Mouse (Mus musculus): Measurements from ENCODE around the gene Tes3-ps. TPM values are rescaled to one million over a fixed set of nuclear protein-coding genes. Genes with fewer than 3 reads are reported as not detected.

Tes3-ps gene
- polyA plus RNA-seq, 1 experiment from 2014 or later: 1.3 TPM

DNA sequence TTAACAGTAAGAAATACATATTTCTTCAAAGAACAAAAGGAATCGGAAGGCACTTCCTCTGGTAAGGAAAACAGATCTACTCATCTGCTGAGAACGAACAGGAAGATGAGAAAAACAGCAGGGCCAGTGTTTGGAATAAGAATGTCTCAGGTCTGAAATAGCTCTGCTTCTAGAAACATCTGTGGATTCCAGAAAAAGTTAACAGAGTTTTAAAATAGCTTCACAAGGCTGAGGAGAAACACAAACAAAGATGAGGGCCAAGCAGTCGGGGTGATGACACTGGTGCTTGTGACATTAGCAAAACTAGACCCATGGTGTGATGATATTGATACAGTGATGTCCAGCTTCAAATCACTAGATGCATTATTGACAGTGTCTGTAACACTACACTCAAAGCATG lies 14.1 kb downstream of the Tes3-ps start:
- WGBS: 93% methylated on average over 3 of the region's 3 CpGs
- no peaks in the 10 kb centered on the region for H3K36me3 ChIP-seq (ENCODE audit: poor library complexity, severe bottlenecking)
- no peaks in the 10 kb centered on the region for H3K4me1 ChIP-seq
- no peaks in the 10 kb centered on the region for H3K9me3 ChIP-seq (replicated peaks)
- H3K27ac ChIP-seq: no peak overlapping the region
- no peak overlapping the region for H3K9ac ChIP-seq
- no peak overlapping the region for H3K4me2 ChIP-seq
- no peak overlapping the region for H3K4me3 ChIP-seq
- ATAC-seq: no peak
- no peaks in the 10 kb centered on the region for H3K27me3 ChIP-seq

DNA sequence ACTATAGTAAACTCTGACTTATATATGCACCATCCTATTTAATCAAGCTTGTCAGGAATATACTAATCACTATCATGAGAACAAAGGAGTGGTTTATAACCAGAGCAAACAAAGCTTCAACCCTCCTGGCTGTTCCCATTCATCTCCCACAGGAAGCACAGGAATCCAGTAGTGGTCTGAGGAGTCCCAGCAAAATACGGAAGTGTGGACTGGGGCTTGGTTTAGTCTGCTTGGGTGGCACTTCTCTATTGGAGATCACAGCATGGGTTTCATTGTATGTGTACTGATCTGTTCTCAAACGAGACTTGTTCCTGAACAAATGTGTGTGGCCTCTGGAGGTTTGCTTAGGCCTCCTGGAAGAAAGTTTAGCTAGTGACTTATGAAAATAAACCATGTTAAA lies 25.6 kb downstream of the Tes3-ps start:
- ATAC-seq: no peak
- Histone ChIP-seq H3K4me2 (no peak overlapping the region), H3K9me3 (replicated peaks) (no peaks in the 10 kb centered on the region), H3K27ac (no peak overlapping the region), H3K4me3 (no peak overlapping the region), H3K27me3 (no peaks in the 10 kb centered on the region), H3K36me3 (ENCODE audit: poor library complexity, severe bottlenecking) (no peaks in the 10 kb centered on the region), H3K4me1 (no peaks in the 10 kb centered on the region), H3K9ac (no peak overlapping the region)
- WGBS: 25% methylated on average over 2 of the region's 2 CpGs

DNA sequence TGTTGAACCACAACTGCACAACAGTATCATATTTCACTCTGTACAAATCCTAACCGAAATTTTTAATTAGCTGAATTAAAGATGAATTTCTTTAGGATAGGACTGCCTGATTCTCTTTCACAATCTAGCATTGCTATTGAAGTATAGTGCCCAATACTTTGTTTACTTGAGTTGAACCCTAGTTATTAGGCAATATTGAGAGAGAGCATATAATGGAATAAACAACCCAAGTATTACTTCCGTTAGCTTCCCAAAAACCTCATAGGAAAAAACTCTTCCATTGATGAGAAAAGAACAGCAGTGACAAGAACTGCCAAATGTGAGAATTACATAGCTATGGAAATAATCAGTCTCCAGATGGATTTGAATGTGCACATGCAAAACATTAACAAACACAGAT lies 33.1 kb downstream of the Tes3-ps start:
- Histone ChIP-seq H3K4me1 (no peaks in the 10 kb centered on the region), H3K27ac (no peak overlapping the region), H3K27me3 (no peaks in the 10 kb centered on the region), H3K9ac (no peak overlapping the region), H3K4me3 (no peak overlapping the region), H3K36me3 (ENCODE audit: poor library complexity, severe bottlenecking) (no peaks in the 10 kb centered on the region), H3K9me3 (replicated peaks) (no peaks in the 10 kb centered on the region), H3K4me2 (no peak overlapping the region)
- WGBS: 86% methylated on average over 2 of the region's 2 CpGs
- no peak for ATAC-seq

DNA sequence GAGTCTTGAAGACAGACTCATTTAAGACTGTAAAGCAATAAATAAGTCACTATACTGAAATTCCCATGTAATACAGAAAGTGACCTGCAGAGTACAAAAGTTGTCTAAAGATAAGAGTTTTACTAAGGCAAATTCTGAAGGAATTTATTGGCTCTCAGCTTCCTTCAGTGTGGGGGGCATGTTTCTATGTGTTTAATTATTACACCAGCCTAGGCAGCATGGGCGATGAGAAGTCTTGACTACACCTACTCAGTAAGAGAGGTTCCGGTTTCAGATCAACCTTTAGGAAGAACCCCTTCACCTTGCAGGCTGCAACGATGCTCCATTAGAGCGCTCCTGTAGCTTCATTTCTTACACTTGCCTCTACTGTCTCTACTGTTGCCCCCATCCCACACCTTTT lies 37.5 kb downstream of the Tes3-ps start:
- no peaks in the 10 kb centered on the region for H3K4me1 ChIP-seq
- no peaks in the 10 kb centered on the region for H3K9me3 ChIP-seq (replicated peaks)
- 96% methylated on average over 4 of the region's 4 CpGs for WGBS
- no peak overlapping the region for H3K27ac ChIP-seq
- H3K36me3 ChIP-seq (ENCODE audit: poor library complexity, severe bottlenecking): no peaks in the 10 kb centered on the region
- no peaks in the 10 kb centered on the region for H3K27me3 ChIP-seq
- no peak for ATAC-seq
- no peak overlapping the region for H3K4me2 ChIP-seq
- H3K9ac ChIP-seq: no peak overlapping the region
- no peak overlapping the region for H3K4me3 ChIP-seq

- no peaks in the 10 kb centered on the region for H3K9me3 ChIP-seq (replicated peaks)
- 94% methylated on average over 1 of the region's 1 CpGs for WGBS
- H3K4me1 ChIP-seq: no peaks in the 10 kb centered on the region
- no peaks in the 10 kb centered on the region for H3K36me3 ChIP-seq (ENCODE audit: poor library complexity, severe bottlenecking)
- H3K27me3 ChIP-seq: no peaks in the 10 kb centered on the region
- no peak overlapping the region for H3K4me3 ChIP-seq
- no peak overlapping the region for H3K4me2 ChIP-seq
- no peak for ATAC-seq
- no peak overlapping the region for H3K27ac ChIP-seq
- no peak overlapping the region for H3K9ac ChIP-seq
Measured at GRCm38 (mm10) chr13:49536946-49537345, 43.8 kb downstream of the Tes3-ps start.

- 94% methylated on average over 1 of the region's 1 CpGs for WGBS
- Histone ChIP-seq H3K27ac (no peak overlapping the region), H3K4me2 (no peak overlapping the region), H3K36me3 (ENCODE audit: poor library complexity, severe bottlenecking) (no peaks in the 10 kb centered on the region), H3K27me3 (no peaks in the 10 kb centered on the region), H3K4me1 (no peaks in the 10 kb centered on the region), H3K9me3 (replicated peaks) (no peaks in the 10 kb centered on the region), H3K4me3 (no peak overlapping the region), H3K9ac (no peak overlapping the region)
- no peak for ATAC-seq
Measured at GRCm38 (mm10) chr13:49538693-49539092, 45.6 kb downstream of the Tes3-ps start.

DNA sequence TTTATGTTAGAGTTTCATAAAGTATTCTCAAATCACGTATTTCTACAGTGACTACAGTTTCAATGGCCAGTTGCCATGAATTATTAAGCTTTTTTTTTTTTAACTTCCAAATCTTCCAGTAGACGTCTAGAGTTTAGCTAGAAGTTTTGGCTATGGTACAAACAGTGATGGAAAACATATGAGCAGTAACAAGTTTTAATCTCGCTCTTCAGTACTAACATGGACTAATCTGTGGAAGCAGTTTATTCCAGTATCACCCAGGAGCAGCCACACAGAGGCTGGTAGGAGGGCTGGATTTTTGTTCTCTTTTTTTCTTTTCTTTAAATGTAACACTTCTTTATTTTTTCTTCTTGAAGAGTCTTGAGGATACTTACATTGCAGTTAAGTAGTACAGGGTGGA lies 51.2 kb downstream of the Tes3-ps start, which contains the start of gene Aspn:
Gene Aspn (plus strand): TSS at position 165 of the 400 bp plus-strand sequence.
- H3K4me3 ChIP-seq: no peak within 1 kb of the TSS
- H3K4me1 ChIP-seq: no peaks in the 10 kb centered on the region
- no peaks in the 10 kb centered on the region for H3K36me3 ChIP-seq (ENCODE audit: poor library complexity, severe bottlenecking)
- H3K9ac ChIP-seq: no peak within 1 kb of the TSS
- H3K4me2 ChIP-seq: no peak within 1 kb of the TSS
- no peak for ATAC-seq
- no peaks in the 10 kb centered on the region for H3K27me3 ChIP-seq
- H3K9me3 ChIP-seq (replicated peaks): no peaks in the 10 kb centered on the region
- H3K27ac ChIP-seq: no peak within 1 kb of the TSS
- 87% methylated on average over 3 of the region's 3 CpGs for WGBS

DNA sequence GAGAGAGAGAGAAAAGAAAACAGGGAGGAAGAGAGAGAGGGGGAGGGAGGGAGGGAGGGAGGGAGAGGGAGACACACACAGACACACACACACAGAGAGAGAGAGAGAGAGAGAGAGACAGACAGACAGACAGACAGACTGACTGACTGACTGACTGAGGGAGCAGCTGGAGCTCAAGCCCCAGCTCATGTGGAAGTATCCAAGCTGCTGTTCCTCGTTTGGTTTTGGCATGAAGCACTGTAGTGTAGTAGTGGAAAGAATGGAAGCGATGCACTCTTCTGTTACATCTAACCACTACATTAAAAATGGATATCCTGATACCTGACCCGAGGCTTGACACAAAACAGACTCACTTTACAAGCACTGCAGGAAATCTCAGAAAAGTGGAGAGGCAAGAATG lies 52.5 kb downstream of the Tes3-ps start:
- Histone ChIP-seq H3K36me3 (ENCODE audit: poor library complexity, severe bottlenecking) (no peaks in the 10 kb centered on the region), H3K4me3 (no peak overlapping the region), H3K9ac (no peak overlapping the region), H3K4me1 (no peaks in the 10 kb centered on the region), H3K27me3 (no peaks in the 10 kb centered on the region), H3K9me3 (replicated peaks) (no peaks in the 10 kb centered on the region), H3K4me2 (no peak overlapping the region), H3K27ac (no peak overlapping the region)
- 72% methylated on average over 3 of the region's 3 CpGs for WGBS
- ATAC-seq: no peak

Other genes starting within 250 kb of the Tes3-ps start
- 0.37 and 0.66 TPM in 2 replicates for gene Susd3, start 244.6 kb upstream of the Tes3-ps start, polyA plus RNA-seq (2015; fragmentation: Nextera tagmentation; extraction: Ambion mirVana)
- gene Fgd3, start 173.0 kb upstream of the Tes3-ps start, polyA plus RNA-seq (2015; fragmentation: Nextera tagmentation; extraction: Ambion mirVana): 3.0 and 3.3 TPM in 2 replicates
- 24.8 and 26.7 TPM in 2 replicates for gene Bicd2, start 151.7 kb upstream of the Tes3-ps start, polyA plus RNA-seq (2015; fragmentation: Nextera tagmentation; extraction: Ambion mirVana)
- 14.1 and 16.1 TPM in 2 replicates for gene Ippk, start 72.1 kb upstream of the Tes3-ps start, polyA plus RNA-seq (2015; fragmentation: Nextera tagmentation; extraction: Ambion mirVana)
- gene Ecm2, start 11.5 kb downstream of the Tes3-ps start, polyA plus RNA-seq (2015; fragmentation: Nextera tagmentation; extraction: Ambion mirVana): 0.96 and 1.3 TPM in 2 replicates
- 0.18 and 1.00 TPM in 2 replicates for gene Aspn, start 51.1 kb downstream of the Tes3-ps start, polyA plus RNA-seq (2015; fragmentation: Nextera tagmentation; extraction: Ambion mirVana)
- 0.68 and 0.76 TPM in 2 replicates for gene Omd, start 89.1 kb downstream of the Tes3-ps start, polyA plus RNA-seq (2015; fragmentation: Nextera tagmentation; extraction: Ambion mirVana)
- 3.8 and 5.2 TPM in 2 replicates for gene Ogn, start 114.7 kb downstream of the Tes3-ps start, polyA plus RNA-seq (2015; fragmentation: Nextera tagmentation; extraction: Ambion mirVana)
- gene Cenpp, start 159.5 kb downstream of the Tes3-ps start, polyA plus RNA-seq (2015; fragmentation: Nextera tagmentation; extraction: Ambion mirVana): 25.7 and 26.8 TPM in 2 replicates
- gene Nol8, start 159.8 kb downstream of the Tes3-ps start, polyA plus RNA-seq (2015; fragmentation: Nextera tagmentation; extraction: Ambion mirVana): 24.8 and 28.5 TPM in 2 replicates
- 59.9 and 72.4 TPM in 2 replicates for gene Iars, start 188.8 kb downstream of the Tes3-ps start, polyA plus RNA-seq (2015; fragmentation: Nextera tagmentation; extraction: Ambion mirVana)

Data from forebrain, embryonic 13.5 days (tissue).